Mouse (Mus musculus) embryo, embryonic 10.5 days (tissue): ENCODE measurements around the gene Klhl31.

Experiments used
- DNase-seq: peaks from one replicate; pipeline ENCODE4 v3.0.0-alpha.2; 2015; ENCODE audit warnings: low spot score

Klhl31 gene

DNA sequence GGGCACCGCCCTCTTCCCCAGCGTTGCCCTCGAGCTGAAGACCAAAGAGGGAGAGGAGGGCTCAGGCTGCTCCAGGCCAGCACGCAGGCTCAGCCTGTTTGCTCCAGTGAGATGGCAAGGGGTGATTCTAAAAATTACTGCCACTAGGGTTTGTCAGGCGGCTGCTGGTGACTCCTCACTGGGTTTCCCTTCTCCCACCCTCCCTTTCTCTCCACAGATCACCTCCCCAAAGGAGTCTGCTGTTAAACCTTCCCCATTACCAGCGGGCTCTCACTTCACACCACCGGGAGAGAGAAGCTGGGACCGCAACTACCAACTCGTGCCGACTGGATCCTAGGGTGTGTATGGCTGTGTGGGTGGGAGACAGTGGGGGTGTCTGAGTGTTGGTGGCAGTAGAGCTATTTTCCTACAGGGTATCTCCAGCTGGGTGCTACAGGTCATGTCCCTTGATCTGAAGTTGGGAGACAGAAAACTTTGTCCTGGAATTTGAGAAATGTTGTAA lies at the start of gene Klhl31:
Klhl31 (plus strand) TSS at position 51 of the 502 bp plus-strand sequence.
- peak; percentile 10 for DNase-seq

DNA sequence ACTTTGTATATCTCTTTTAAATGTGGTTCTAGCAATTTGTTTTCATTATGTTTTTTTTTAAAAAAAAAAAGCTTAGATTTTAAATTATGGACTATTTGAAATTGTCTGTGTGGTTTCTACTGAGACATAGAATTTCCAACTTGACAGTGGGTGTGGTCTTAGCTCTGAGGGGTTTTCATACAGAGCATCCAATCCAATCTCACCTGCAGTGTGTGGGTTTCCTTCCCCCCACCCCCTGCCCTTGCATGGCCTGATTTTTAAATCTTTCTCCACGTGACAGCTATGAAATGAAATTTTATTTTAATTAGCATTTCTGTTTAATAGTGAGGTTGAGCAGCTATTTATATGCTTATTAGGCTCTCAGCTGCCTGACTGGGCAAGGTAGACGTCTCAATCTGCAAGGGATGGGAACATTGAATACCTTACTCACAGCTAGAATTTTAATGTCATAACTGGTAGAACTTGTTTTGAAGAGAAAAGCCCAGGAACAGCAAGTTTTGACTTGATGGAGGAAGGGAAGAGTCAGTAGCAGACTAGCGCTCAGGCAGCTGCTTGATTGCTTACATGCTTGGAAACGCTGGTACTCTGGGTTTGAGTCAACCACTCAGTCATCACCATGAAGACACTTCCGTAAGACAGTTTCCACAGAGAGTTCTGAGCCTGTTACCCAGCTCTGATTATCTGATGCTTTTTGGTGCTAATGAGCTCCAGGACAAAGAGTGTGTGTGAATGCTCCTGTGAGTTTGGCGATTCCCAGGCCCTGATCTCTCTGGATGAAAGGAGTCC lies 49.3 kb upstream of the Klhl31 start:
- no peak for DNase-seq

DNA sequence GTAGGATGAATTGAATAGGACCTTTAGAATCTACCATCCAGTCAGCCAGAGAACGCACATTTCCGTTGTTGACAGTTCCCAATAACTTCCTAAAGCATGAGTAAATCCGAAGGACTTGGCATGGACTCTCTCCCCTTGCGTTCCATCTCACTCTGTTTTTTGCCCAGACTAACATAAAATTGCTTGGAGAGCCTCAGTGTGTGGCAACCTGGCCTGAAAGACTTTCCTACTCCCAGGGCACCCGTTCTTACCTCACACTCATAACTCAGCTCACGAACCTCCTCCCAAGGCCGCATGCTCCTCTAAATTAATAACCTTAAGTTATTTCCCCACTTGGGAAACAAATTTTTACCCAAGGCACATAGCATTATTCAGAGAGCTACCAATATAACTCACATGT lies 48.7 kb upstream of the Klhl31 start:
- no peak for DNase-seq

DNA sequence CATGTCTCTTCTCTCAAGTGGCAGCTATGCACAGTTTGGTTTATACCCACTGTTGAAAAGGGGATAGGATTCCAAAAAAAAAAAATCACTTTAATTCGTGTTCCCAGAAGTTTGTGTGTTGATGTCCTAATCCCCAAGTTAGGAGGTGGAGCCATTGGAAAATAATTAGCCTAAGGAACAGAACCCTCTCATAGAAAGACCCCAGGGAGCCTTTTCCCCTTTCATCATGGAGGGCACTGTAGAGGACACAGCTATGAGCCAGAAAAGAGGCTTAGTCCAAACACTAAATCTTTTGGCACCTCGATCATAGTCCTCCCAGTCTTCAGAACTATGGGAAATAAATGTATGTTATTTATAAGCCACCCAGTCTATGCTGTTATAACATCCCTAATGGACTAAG lies 46.8 kb upstream of the Klhl31 start:
- no peak for DNase-seq

DNA sequence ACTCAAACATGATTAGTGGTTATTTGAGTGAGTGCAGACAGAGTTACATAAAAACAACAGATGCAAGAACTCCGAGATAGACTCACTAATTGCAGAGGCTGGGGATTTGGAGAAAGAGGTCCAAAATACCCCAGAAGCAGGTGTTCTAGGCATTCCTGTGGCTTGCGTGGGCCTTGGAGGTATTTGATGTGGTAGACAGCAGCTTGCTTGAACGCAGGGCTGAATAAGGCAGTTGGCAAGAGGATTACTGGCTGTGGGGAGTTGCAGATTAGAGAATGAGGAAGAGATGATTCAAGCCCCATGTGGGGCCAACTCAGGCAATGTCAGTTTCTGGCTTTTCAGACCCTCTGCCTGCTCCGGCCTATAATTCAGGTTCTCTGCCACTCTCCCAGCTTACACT lies 43.9 kb upstream of the Klhl31 start:
- DNase-seq: no peak

DNA sequence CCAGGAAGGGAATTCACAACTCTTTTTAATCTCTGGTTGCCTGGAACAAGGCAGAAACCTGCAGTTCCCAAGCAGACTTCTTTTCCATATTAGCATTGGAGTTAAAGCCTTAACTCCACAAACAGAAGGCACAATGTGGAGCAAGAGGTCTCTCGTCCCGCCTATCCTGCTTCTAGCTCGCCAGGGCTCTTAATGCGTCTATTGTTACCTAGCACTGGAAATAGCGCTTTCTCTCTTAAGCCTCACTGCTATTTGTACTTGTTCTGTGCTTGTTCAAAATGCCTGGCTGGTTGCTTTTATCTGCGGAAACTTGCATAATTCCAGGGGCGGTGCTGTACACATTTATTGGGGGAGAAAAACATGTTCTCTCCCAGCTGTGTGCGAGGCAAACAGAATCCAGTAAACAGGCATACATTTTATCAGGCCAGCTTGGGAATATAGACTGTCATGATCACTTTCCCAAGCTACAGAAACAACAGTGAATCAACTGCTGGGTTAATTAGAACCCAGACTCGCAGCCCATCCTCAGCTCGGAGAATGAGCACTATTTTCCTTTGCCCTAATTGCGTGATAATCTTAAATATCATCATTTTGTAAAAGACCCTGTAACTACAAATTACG lies 41.2 kb upstream of the Klhl31 start:
- DNase-seq: peak; percentile 47

DNA sequence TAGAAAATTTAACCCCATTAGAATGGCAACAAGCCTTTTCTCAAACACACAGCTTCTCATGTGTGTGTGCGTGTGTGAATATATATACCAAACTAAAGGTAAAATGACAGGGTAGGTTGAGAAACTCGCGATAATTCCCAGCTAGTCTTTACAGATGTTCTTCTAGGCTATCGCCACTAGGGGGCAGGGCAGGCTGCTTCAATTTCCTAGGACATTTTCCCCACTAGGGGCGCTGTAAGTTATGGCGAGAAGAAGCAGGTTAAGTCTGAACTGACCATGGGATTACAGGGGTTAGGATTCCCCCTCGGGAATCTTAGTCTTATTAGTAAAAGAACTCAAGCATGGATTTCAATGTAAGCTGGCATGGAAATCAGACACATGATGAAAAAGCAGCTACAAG lies 39.9 kb upstream of the Klhl31 start:
- DNase-seq: peak; percentile 88

DNA sequence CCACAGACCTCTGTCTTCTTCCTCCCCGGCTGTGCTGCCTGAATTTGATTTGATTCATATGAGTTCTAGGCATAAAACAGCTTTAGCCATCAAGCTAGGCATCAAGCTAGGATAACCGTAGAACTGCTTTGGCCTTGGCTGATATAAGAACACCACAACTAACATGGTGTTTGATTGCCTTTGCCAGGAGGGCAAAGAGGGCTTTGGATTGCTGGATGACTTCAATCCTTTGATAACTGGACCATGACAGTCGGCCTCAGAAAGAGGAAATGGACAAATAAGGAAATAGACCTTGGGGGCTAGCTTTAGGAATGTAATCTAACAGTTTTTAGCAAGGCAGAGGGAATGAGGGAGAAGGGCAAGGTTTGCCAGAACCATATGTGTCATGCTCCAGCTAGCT lies 37.7 kb upstream of the Klhl31 start:
- no peak for DNase-seq

DNA sequence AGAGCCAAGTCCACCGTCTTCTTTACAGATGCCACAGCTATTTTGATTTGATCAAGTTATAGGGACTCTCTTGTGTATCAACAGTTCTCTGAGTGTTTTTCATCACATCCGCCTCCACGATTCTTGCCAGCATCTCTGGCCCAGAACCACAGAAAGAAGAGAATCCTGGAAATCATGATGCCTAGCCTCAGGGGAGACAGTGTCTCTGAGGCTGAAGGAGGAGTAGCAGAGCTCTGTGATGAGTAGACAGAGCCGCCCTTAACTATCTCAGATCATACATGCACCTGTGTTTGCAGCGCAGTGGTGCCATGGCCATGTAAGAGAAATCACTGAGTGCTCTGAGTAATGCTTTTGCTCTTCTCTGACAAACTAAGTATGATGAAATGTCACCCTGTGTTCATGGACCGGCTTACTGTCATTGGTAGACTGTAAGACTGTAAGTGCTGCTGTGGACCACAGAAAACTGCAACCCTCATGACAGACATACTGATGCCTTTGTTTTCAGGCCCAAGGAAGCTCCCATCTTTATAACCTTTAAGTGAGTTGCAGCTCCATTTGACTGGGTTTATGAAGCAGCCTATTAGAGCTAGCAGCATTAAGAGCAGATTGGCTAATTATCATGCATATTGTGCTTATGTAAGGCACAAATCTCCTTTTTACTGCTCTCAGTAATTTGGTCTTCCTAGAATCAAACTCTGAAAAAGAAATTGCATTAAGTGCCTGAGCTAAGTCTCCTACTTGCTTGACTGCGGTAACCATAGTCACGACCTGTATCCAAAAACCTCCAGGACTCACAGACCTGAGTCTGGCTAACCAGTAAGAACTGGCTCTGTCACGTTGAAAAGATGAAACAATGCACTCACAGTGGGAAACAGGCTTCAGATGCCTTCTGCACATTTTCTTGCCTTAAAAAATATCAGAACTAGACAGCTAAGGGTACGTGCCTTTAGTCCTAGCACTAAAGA lies 33.7 kb upstream of the Klhl31 start:
- DNase-seq: no peak

DNA sequence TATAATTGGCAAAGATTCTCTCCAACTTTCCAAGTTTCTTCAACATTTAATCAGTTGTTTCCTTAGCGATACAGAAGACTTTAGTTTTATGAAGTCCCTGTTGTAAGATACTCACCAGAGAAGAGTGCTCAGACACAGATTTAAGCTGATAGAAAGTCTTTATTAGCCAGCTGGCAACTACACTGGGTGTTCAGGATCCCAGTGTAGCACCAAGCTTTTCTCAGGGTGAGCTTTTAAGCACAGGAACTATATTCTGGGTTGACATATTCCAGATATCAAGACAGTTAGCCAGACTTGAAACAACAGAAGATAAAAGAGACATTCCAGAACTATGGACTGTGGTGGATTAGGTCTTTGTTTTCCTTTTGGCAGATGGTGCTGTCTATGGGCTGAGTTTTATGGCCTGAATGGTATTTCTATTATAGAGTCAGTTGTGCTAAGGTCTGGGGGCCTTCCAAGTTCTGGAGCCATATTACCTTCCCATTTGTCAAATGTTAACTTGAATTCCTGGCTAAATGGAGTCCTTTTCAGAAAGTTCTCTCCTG lies 32.3 kb upstream of the Klhl31 start:
- no peak for DNase-seq

DNA sequence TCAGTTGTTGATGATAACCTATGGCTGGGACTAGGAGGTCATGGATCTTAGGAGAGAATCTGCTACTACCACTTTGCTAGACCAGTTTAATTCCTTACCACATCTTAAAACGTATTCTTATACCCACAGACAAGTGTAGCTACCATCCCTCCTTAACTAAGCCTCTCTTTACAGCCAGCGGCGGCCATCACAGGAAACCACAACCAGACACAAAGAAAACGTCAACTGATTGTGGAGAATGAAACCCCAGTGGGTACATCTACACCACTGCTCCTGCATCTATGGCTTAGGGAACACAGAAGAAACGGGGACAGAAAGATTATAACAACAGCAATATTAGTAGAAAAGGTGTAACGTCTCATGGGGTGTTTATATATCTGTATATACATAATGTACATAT lies 29.0 kb upstream of the Klhl31 start:
- no peak for DNase-seq

DNA sequence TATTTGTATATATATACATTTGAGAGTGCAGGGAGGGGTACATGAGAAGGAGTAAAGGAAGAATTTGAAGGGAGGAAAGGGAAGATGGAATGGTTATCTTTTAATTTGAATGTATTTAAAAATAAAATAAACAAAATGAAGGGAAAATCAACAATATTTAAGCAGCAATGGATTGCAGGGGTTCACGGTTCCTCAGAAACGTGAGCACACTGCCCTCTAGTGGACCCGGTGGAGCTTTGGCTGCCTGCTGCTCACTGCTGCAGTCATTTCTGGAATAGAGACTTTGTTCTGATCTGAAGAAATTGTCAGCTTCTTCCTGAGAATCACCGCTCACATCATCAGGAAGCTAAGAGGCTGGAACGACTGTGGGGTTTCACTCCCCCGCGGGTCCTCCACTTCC lies 28.5 kb upstream of the Klhl31 start:
- DNase-seq: peak; percentile 71

DNA sequence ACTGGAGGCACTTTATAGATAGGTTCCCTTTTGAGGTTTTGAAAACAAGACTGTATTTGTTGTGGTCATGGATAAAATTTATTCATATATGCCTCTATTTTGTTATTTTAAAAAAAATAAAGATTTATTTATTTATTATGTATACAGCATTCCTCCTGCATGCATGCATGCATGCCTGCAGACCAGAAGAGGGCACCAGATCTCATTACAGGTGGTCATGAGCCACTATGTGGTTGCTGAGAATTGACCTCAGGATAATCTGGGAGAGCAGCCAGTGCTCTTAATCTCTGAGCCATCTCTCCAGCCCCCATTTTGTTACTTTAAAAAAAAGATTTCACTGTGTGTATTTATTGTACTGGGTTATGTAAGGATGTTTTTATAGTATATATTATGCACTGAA lies 25.5 kb upstream of the Klhl31 start:
- no peak for DNase-seq

DNA sequence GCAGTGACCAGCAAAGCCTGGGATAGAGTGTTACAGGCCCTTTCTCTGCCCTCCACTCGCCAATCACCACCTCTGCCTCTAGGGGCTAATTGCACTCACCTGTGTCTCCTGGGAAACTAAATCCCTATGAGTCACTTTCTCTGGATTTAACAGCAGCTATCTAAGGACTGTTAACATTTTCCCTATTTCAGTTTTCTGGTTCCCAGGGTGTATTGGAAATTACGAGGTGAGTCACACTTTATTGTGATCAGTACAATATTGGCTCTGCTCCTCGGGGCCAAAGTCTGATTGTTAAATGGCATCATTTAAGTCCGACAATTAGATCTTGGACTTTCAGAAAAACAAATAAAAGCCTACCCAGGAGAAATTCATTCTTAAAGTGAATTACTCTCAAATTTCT lies 24.0 kb upstream of the Klhl31 start:
- DNase-seq: no peak

DNA sequence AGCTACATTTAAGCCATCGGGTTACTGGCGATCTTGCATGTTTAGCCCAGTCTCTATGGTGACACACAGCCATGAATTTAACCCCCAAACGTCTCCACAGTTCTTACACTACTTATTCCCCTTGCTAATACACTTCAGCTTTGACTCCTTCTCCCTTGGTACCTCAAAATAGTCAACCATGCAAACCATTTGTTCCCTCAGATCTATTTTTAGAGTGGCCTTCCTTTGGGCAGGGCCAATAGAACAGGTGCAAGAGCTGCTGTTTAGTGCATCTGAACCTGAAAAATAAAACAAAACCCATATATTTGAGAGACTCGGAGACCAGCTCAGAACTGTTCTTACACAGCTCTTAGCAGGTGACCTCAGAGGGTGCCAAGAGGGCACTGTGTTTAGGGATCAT lies 20.4 kb upstream of the Klhl31 start:
- DNase-seq: no peak

DNA sequence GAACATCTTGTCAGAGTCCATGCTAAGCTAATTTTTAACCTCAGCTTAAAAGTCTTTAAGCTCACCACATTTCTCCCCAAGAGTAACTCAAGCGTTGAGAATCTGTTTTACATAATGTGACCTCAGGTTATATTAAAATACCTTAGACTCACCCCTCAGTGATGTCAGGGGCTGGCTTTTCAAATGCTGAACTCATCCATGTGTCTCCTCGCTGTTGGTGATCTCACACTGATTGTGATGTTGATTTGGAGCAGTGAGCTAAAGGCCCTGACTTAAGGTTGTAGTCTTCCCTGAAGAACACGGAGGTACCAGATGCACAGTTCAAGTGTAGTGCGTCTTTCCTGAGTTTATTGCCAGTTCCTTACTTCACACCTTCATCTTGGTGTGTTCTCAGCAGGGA lies 19.5 kb upstream of the Klhl31 start:
- no peak for DNase-seq

DNA sequence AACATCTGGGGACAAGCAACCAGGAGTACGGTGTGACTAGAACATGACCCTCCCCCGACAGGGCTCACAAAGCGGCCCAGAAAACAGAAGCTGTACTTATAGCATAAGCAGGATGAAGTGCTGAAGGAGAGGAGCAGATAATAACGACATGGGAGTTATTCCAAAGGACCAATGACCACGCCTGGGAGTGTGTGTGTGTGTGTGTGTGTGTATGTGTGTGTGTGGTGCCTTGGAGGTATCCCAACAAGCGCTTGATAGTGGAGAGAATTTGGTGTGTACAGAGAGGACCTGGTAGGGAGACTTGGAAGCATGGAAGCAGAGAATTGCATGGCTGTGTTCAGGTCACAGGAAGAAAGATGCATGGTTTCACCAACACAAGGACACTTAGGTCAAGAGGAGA lies 18.5 kb upstream of the Klhl31 start:
- no peak for DNase-seq

DNA sequence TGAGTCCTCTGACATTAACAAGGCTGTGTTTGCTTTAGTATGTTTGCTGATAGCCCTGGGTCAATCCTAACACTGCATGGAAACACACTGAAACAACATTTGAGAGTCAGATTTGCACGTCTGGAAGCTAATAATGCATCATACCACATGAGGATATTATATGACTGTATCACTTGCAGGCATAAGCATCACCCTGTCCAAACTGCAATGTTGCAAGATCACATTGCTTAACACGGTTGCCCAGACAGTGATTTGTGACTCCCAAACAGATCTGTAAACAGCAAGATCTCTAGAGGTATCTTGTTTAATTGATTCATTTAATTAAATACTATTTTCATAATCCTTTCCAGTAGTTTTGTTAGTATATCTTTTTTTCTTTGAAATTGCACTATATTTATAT lies 17.9 kb upstream of the Klhl31 start:
- no peak for DNase-seq

DNA sequence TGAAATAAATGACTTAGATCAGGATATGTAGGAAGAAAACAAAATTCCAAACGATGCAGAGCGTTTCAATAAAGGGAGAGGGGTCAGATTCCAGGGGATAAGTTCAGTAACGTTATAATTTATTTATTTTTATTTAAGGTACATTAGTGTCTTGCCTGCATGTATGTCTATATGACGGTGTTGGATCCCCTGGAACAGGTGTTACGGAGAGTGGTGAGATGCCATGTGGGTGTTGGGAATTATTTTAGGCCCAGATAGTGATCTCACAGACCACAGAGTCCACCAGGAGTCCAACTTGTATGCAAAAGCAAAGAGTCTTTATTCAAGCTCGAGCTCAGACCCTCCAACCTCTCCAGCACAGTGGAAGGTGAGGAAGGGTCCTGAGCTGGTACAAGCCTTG lies 16.2 kb upstream of the Klhl31 start:
- DNase-seq: no peak

DNA sequence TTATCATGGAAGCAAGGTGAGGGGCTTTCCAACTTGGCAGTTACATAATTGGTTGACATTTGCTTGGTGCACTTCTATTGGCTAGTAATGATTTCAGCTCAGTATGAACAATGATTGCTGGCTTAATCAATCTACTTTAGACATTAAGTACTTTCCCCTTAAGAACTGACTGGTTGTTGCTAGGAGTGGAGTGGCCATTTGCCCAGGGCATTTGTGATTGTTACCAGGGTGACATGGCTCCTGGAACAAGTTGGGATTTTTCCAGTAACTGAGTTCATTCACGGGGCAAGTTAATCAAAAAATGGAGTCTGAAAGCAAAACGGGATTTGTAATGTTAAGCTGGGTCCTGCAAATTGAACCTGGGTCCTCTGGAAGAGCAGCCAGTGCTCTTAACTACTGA lies 15.8 kb upstream of the Klhl31 start:
- no peak for DNase-seq

DNA sequence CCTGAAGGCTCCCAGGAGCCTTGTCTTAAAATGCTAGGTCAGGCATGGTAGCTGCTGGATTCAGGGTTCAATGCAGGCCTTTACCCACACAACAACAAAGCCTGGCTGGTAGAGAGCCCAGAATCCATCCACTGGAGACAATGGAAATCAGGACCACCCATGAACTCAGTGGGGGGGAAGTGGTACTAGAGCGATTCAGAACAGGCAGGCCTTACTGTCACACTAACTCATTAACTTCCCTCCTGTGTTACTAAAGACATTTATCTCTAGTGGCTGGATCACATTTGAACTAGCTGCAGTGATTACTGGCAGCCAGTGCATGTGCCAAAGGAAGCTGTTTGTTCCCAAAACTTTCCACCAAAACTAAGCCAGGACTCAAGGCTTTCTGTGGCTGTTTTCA lies 13.4 kb upstream of the Klhl31 start:
- DNase-seq: no peak

DNA sequence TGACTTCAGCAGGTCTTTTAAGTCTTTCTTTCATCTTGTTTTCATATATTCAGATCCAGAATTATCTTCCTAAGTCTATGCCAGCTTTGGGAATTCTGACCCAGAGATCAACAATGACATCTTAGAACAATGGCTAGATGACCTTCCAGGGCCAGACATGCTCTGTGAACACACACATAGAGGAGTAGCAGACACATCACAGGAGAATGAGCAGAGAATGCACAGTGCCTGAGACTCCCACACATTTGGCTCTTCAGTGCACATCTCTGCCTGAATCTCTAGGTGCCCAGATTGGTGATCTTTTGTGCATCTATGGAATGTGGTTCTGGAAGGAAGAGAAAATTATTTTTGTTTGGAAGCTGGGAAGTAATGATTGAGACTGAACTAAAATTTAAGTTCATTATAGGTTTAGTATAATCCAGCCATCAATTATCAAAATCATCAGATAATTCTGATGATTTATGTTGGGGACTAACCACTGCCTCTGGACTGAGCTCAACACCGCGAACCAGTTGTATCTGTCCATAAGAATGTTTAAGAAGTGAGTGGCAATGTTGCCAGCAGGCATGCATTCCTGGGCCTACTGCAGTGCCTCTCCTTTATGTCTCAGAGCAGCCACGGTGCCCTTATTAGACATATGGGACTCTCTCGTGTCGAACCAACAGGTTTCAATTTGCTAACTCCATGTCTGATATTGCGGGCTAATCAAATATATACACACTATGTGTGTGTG lies 12.8 kb upstream of the Klhl31 start:
- DNase-seq: no peak
